ENCODE assay signal across 14 mouse cellular contexts in the genomic region with DNA sequence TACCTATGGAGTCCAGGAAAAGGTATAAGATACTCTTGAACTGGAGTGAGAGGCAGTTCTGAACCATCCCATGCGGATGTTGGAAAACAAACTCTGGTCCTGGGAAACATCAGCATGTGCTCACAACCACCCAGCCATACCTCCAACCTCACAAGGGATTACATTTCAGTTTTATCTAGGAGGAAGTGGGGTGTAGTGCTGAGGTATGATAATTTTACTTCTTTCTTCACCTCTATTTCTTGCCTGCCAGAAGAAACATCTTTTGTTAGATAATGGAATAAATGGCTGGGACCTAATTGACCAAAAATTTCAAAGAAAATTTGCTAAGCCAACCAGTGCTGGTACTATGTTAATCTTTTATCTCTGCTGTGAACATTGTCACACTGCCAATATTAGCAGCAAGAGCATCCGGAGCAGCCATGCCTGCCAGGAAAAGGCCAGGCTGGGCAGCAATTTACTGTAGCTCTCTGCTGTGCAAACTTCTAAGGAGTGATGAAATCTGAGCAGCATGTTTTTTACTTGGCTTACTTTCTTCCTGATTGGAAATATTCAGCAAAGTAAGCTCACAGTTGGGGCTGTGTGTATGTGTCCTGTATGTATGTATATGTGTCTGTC. TPM values are rescaled to one million over a fixed set of nuclear protein-coding genes. Genes with fewer than 3 reads are reported as not detected.
DNase-seq lines count a peak whose midpoint lies in the region; ATAC-seq and TF ChIP-seq lines count a peak whose summit lies in the region.
"Had no signal": no experiment of that assay in that cellular context is flagged by ENCODE, and none has a peak within 500 bp of the region (broad histone marks: within the 10 kb centered on the region; RNA-seq: fewer than 3 reads in every experiment).

No protein-coding gene starts in this region.

- no peak overlapping the region for H3K9ac ChIP-seq in liver, postnatal 0 days (replicated peaks)
- H3K9ac ChIP-seq: embryonic facial prominence, embryonic 12.5 days; liver, embryonic 14.5 days had no signal

- TF ChIP-seq EP300 in liver, postnatal 0 days (IDR thresholded peaks at IDR 0.05; ENCODE audit: low read depth): no peak

- H3K4me1 ChIP-seq in liver, postnatal 0 days (ENCODE audit: insufficient read depth): peaks cover 12% of the 10 kb centered on the region
- H3K4me1 ChIP-seq: embryonic facial prominence, embryonic 12.5 days had no signal

- no peak overlapping the region for H3K4me3 ChIP-seq in liver, postnatal 0 days (ENCODE audit: low read depth, low read length)
- H3K4me3 ChIP-seq: embryonic facial prominence, embryonic 12.5 days had no signal

- ATAC-seq in liver, postnatal 0 days: peak; percentile 72

- TF ChIP-seq POLR2A in brain, embryonic 14.5 days (IDR thresholded peaks at IDR 0.05; ENCODE audit: borderline replicate concordance, extremely low read depth, insufficient read depth, insufficient read length, poor library complexity, severe bottlenecking): no peak

- H3K27me3 ChIP-seq in liver, postnatal 0 days (ENCODE audit: insufficient read depth, low read length): no peaks in the 10 kb centered on the region
- H3K27me3 ChIP-seq: embryonic facial prominence, embryonic 12.5 days had no signal

- H3K4me2 ChIP-seq in liver, postnatal 0 days (ENCODE audit: low read depth, low read length): no peak overlapping the region
- H3K4me2 ChIP-seq: embryonic facial prominence, embryonic 12.5 days had no signal

- intact Hi-C loops in left cerebral cortex, postnatal 4 days (cut with DNase I): no loop called here

- TF ChIP-seq CTCF in brain, embryonic 14.5 days (IDR thresholded peaks at IDR 0.05; ENCODE audit: borderline replicate concordance, extremely low read depth, insufficient read depth, insufficient read length): no peak
- no peak for TF ChIP-seq CTCF in liver, postnatal 0 days (IDR thresholded peaks at IDR 0.05; ENCODE audit: low read depth)

- no peaks in the 10 kb centered on the region for H3K36me3 ChIP-seq in liver, postnatal 0 days (replicated peaks; ENCODE audit: insufficient read depth, low read length)
- H3K36me3 ChIP-seq: embryonic facial prominence, embryonic 12.5 days had no signal

- H3K9me3 ChIP-seq in liver, postnatal 0 days (ENCODE audit: low read length): no peaks in the 10 kb centered on the region
- H3K9me3 ChIP-seq: embryonic facial prominence, embryonic 12.5 days had no signal

- 36% methylated on average over 2 of the region's 2 CpGs for WGBS in liver, postnatal 0 days (ENCODE audit: insufficient replicate concordance)

- DNase-seq in cerebellum, postnatal 14 days: peak; percentile 42 to 60
- no peak for DNase-seq in cerebellum, adult 9-10 months
- peak; percentile 22 for DNase-seq in left cerebral cortex, postnatal 4 days
- DNase-seq in left cerebral cortex, adult 8-10 months (ENCODE audit: low spot score in 2 of 2): no peak
- DNase-seq in brain, embryonic 14.5 days (ENCODE audit: low read depth): peak; percentile 49
- DNase-seq in liver, postnatal 0 days: peak; percentile 37
- no peak for DNase-seq in urinary bladder, postnatal 10 days (ENCODE audit: low spot score)
- no peak for DNase-seq in ovary, adult 18-20 months (ENCODE audit: low spot score)
- DNase-seq: adrenal gland, adult 8-10 months; gastrocnemius, postnatal 10 days; thymus, adult 18-20 months had no signal

- 0 out of 2 replicates have a peak overlapping the region, but pooled peaks have one; percentile 34 for H3K27ac ChIP-seq in liver, postnatal 0 days (ENCODE audit: low read depth)
- H3K27ac ChIP-seq: embryonic facial prominence, embryonic 12.5 days; liver, embryonic 14.5 days had no signal

RNA-seq across cellular contexts. Expression of gene Cxcl1, which starts 6.3 kb away (rescaled TPM):
- under 1 TPM; 0.50 to 0.68 TPM for total RNA-seq in left cerebral cortex, postnatal 4 days (2021)
- under 1 TPM in 1 of 4 experiments, not detected in 3; 0.46 TPM for total RNA-seq in left cerebral cortex, adult 8-10 months (2022)
- 0.11 and 0.25 TPM in 2 replicates for polyA plus RNA-seq in brain, embryonic 14.5 days (2012; rRNA removed)
- 2.1 and 2.2 TPM in 2 replicates for polyA plus RNA-seq in liver, postnatal 0 days (2015; fragmentation: Nextera tagmentation; extraction: Ambion mirVana)

RNA-seq across cellular contexts. Expression of gene Cxcl2, which starts 18.9 kb away (rescaled TPM):
- total RNA-seq in left cerebral cortex, postnatal 4 days (2021): not detected
- not detected for total RNA-seq in left cerebral cortex, adult 8-10 months (2022)
- not detected in 2 replicates for polyA plus RNA-seq in brain, embryonic 14.5 days (2012; rRNA removed)
- polyA plus RNA-seq in liver, postnatal 0 days (2015; fragmentation: Nextera tagmentation; extraction: Ambion mirVana): 0.13 TPM in 1 of 2 replicates, not detected in the other
- total RNA-seq: layer of hippocampus, adult 18-20 months had no signal
- polyA plus RNA-seq: embryonic facial prominence, embryonic 12.5 days had no signal

RNA-seq across cellular contexts. Expression of gene Mthfd2l, which starts 46.2 kb away (rescaled TPM):
- total RNA-seq in left cerebral cortex, postnatal 4 days (2021): 10 to 100 TPM; 28.8 to 29.2 TPM
- 10 to 100 TPM; 16.5 to 20.0 (median 18.4) TPM for total RNA-seq in left cerebral cortex, adult 8-10 months (2022)
- 64.9 and 81.9 TPM in 2 replicates for polyA plus RNA-seq in brain, embryonic 14.5 days (2012; rRNA removed)
- 8.3 and 9.5 TPM in 2 replicates for polyA plus RNA-seq in liver, postnatal 0 days (2015; fragmentation: Nextera tagmentation; extraction: Ambion mirVana)

Comparison
In these comparisons a context has a peak if more than half of its experiments do, and no peak if none do; other contexts are left out.
1. DNase-seq: peak in cerebellum, postnatal 14 days (2 of 2), left cerebral cortex, postnatal 4 days (single experiment), brain, embryonic 14.5 days (single experiment) and liver, postnatal 0 days (single experiment); none in cerebellum, adult 9-10 months (single experiment), left cerebral cortex, adult 8-10 months (0 of 2), urinary bladder, postnatal 10 days (single experiment) and ovary, adult 18-20 months (single experiment).